Mouse (Mus musculus): ENCODE measurements around the gene AC153137.1.

- TF ChIP-seq CTCF (IDR thresholded peaks at IDR 0.05; ENCODE audit: borderline replicate concordance, insufficient read depth, low read length) = no peak
- TF ChIP-seq POLR2A (IDR thresholded peaks at IDR 0.05; ENCODE audit: low read depth, low read length) = no peak
Measured at GRCm38 (mm10) chr1:30948361-30948949, 29.3 kb downstream of the AC153137.1 start.
